Mouse (Mus musculus) megakaryocyte, adult 5-6 weeks (primary cell): Measurements from ENCODE around the gene Rps7. TPM values are rescaled to one million over a fixed set of nuclear protein-coding genes. Genes with fewer than 3 reads are reported as not detected.
A peak's percentile ranks its signal among the peaks of the same experiment; 100 is the strongest.

ENCODE experiments used
- ATAC-seq: 2 replicates; pipeline ENCODE4 v1.8.0; 2016; ENCODE audit warnings: mild to moderate bottlenecking, inconsistent platforms; ENCODE audit not compliant: poor library complexity, severe bottlenecking
- total RNA-seq, 2 experiments: library from RNA; stranded (forward) in 1 of 2; stranded (reverse) in 1 of 2; fragments of 153-499, 151-499 nt in 1 of 2; fragments of 221-1000, 200-1000 nt in 1 of 2; gene quantifications; 2 replicates each; pipeline versions ENCODE4 v1.2.3 to v1.2.4; 2015 to 2017

Rps7 gene
- total RNA-seq (2015) (1,498 and 1,642 TPM in 2 replicates), total RNA-seq (2017) (2,690 and 2,962 TPM in 2 replicates)

- peak; percentile 97 for ATAC-seq
Observed at GRCm38 (mm10) chr12:28635535-28636476, at the start of gene Rps7. TSS of gene Rps7 (minus strand) at chr12:28635953.

- ATAC-seq: no peak
Observed at GRCm38 (mm10) chr12:28684674-28685073, 48.9 kb upstream of the Rps7 start.

- no peak for ATAC-seq
Observed at GRCm38 (mm10) chr12:28675925-28676209, 40.1 kb upstream of the Rps7 start.

GRCm38 (mm10) chr12:28675121-28675924 is 39.6 kb upstream of the Rps7 start, which contains the start of gene Adi1:
TSS of gene Adi1 (plus strand) at chr12:28675231.
- ATAC-seq: peak; percentile 94

- ATAC-seq: no peak
Observed at GRCm38 (mm10) chr12:28674038-28674720, 38.4 kb upstream of the Rps7 start.

- no peak for ATAC-seq
Observed at GRCm38 (mm10) chr12:28667287-28667686, 31.5 kb upstream of the Rps7 start.

GRCm38 (mm10) chr12:28666734-28667133 is 31.0 kb upstream of the Rps7 start:
- no peak for ATAC-seq

- ATAC-seq: no peak
Observed at GRCm38 (mm10) chr12:28662628-28663027, 26.9 kb upstream of the Rps7 start.

GRCm38 (mm10) chr12:28649141-28650110 is 13.7 kb upstream of the Rps7 start, which contains the start of gene Rnaseh1:
TSS of gene Rnaseh1 (plus strand) at chr12:28649602.
- peak; percentile 99 for ATAC-seq

- no peak for ATAC-seq
Observed at GRCm38 (mm10) chr12:28638778-28639177, 3.0 kb upstream of the Rps7 start.

GRCm38 (mm10) chr12:28636543-28636942 is 790 bp upstream of the Rps7 start:
- no peak for ATAC-seq

- peak; percentile 14 for ATAC-seq
Observed at GRCm38 (mm10) chr12:28635058-28635534, 657 bp downstream of the Rps7 start.

- ATAC-seq: no peak
Observed at GRCm38 (mm10) chr12:28628436-28628835, 7.3 kb downstream of the Rps7 start.

- no peak for ATAC-seq
Observed at GRCm38 (mm10) chr12:28627092-28627491, 8.7 kb downstream of the Rps7 start.

GRCm38 (mm10) chr12:28625407-28625806 is 10.3 kb downstream of the Rps7 start:
- ATAC-seq: no peak

GRCm38 (mm10) chr12:28624251-28624650 is 11.5 kb downstream of the Rps7 start:
- no peak for ATAC-seq

- no peak for ATAC-seq
Observed at GRCm38 (mm10) chr12:28623195-28623594, 12.6 kb downstream of the Rps7 start, which contains the start of gene Colec11. TSS of gene Colec11 (minus strand) at chr12:28623377.

GRCm38 (mm10) chr12:28622641-28623040 is 13.1 kb downstream of the Rps7 start:
- no peak for ATAC-seq

- no peak for ATAC-seq
Observed at GRCm38 (mm10) chr12:28622167-28622532, 13.6 kb downstream of the Rps7 start.
